Mouse (Mus musculus) forebrain, postnatal 0 days (tissue): ENCODE results near the gene N4bp3. TPM values are rescaled to one million over a fixed set of nuclear protein-coding genes. Genes with fewer than 3 reads are reported as not detected.

Experiments used
- ATAC-seq: fragments of 200-750 bp; cut with Nextera tagmentation; 2 replicates; pipeline ENCODE4 v1.8.0; 2017; ENCODE audit warnings: mild to moderate bottlenecking, moderate library complexity
- DNase-seq: peaks from one replicate; pipeline ENCODE4 v3.0.0-alpha.2; 2015
- H3K27ac ChIP-seq: fragments of 300-500 bp; sonication (generic); 2 replicates; pipeline ENCODE4 v1.5.1; 2014; ENCODE audit warnings: low read depth, mild to moderate bottlenecking, antibody characterized with exemption, low read length, moderate library complexity, mixed read lengths
- H3K27me3 ChIP-seq: fragments of 300-500 bp; sonication (generic); 2 replicates; pipeline ENCODE4 v1.6.1; 2014; ENCODE audit warnings: mild to moderate bottlenecking, low read length, mixed read lengths; ENCODE audit not compliant: insufficient read depth
- H3K36me3 ChIP-seq: fragments of 300-500 bp; sonication (generic); 2 replicates; pipeline ENCODE4 v1.6.1; 2014; ENCODE audit warnings: mild to moderate bottlenecking, moderate library complexity; ENCODE audit not compliant: insufficient read depth
- H3K4me1 ChIP-seq: fragments of 300-500 bp; sonication (generic); 2 replicates; pipeline ENCODE4 v1.6.1; 2014; ENCODE audit warnings: antibody characterized with exemption; ENCODE audit not compliant: insufficient read depth
- H3K4me2 ChIP-seq: fragments of 300-500 bp; sonication (generic); 2 replicates; pipeline ENCODE4 v1.6.1; 2014; ENCODE audit warnings: low read depth, mild to moderate bottlenecking, moderate library complexity
- H3K4me3 ChIP-seq: fragments of 300-500 bp; sonication (generic); 2 replicates; pipeline ENCODE4 v1.5.1; 2014; ENCODE audit warnings: low read depth, low read length, mixed read lengths
- H3K9ac ChIP-seq: fragments of 300-500 bp; sonication (generic); 2 replicates; pipeline ENCODE4 v1.6.1; 2014; ENCODE audit warnings: mild to moderate bottlenecking
- H3K9me3 ChIP-seq: fragments of 300-500 bp; sonication (generic); 2 replicates; pipeline ENCODE4 v1.6.1; 2016; ENCODE audit warnings: low read length
- CTCF ChIP-seq: sonication (generic); IDR thresholded peaks from 2 replicates; pipeline ENCODE4 v1.5.1; 2016; ENCODE audit warnings: antibody characterized with exemption, control low read depth, low read depth
- WGBS: fragments of 180-500 bp; shearing (Covaris S2); extraction: QIAGEN DNeasy Blood & Tissue Kit; methylation state at CpG from one replicate; pipeline ENCODE4 v1.1.7; 2014; 5-methylcytosine and 5-hydroxymethylcytosine counted together
- polyA plus RNA-seq: library from polyadenylated mRNA; unstranded; fragments of >200 nt; fragmentation: Nextera tagmentation; extraction: Ambion mirVana; gene quantifications from 2 replicates; pipeline ENCODE4 v1.2.1, GENCODE M21; 2015
- total RNA-seq: library from RNA; depleted of rRNA; stranded (reverse); fragments of >200 nt; gene quantifications from 2 replicates; pipeline ENCODE4 v1.2.3, GENCODE M21; 2014

Gene N4bp3
- total and polyA plus RNA-seq, 2 experiments from 2014 or later = 17.9 to 23.4 TPM

GRCm38 (mm10) chr11:51609266-51609909 lies 41.3 kb downstream of the N4bp3 start:
- DNase-seq (no peak), ATAC-seq (no peak)
- no peaks in the 10 kb centered on the region for H3K27me3 ChIP-seq
- no peak overlapping the region for H3K9ac ChIP-seq
- no peaks in the 10 kb centered on the region for H3K9me3 ChIP-seq
- H3K36me3 ChIP-seq = peaks cover 5% of the 10 kb centered on the region; the same call in 1 of the 2 replicates
- no peak for TF ChIP-seq CTCF
- H3K4me1 ChIP-seq = 0 out of 2 replicates have a peak, but pooled peaks cover 10% of the 10 kb centered on the region
- no peak overlapping the region for H3K4me3 ChIP-seq
- no peak overlapping the region for H3K4me2 ChIP-seq
- H3K27ac ChIP-seq = no peak overlapping the region
- WGBS = 77% methylated on average over 3 of the region's 3 CpGs

- Histone ChIP-seq H3K4me2 (peak overlapping the region; percentile 71), H3K27me3 (no peaks in the 10 kb centered on the region), H3K4me3 (peak overlapping the region; percentile 96), H3K9me3 (no peaks in the 10 kb centered on the region), H3K9ac (peak overlapping the region; percentile 99), H3K4me1 (0 out of 2 replicates have a peak, but pooled peaks cover 10% of the 10 kb centered on the region), H3K36me3 (peaks cover 26% of the 10 kb centered on the region), H3K27ac (peak overlapping the region; percentile 96)
- ATAC-seq = peak; percentile 37
- no peak for TF ChIP-seq CTCF
- 8% methylated on average over 15 of the region's 15 CpGs for WGBS
- DNase-seq = no peak
These were observed 43.4 kb downstream of the N4bp3 start for GRCm38 (mm10) chr11:51607096-51607738.

DNA sequence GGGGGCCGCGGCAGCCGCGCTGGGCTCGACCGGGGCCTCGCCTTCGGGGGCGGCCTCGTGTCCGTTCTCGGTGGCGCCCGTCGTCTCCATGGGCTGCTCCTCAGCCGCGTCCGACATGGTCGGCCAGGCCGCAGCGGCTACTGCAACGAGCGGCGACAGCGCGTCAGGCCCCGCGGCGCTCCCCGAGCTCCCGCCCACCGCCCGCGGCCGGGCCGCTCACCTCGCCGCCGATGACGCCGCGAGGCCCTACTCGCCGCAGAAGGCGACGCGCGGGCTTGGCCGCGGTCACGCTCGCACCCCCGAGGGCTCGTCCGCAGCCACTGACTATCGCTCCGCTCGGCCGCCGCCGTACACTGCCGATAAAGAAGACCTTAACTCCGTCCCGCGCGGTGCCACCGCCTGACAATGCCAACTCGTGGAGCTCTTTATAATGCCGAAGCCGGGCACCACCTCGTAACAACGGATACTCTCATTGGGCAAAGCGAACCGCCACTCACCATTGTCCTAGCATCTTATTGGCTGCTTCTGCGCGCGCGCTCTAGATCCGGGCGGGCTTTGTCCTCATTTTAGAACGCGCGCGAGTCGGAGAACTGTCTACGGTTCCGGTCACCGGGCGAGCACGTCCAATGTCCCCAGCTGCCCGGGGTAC lies 44.1 kb downstream of the N4bp3 start, which contains the start of gene Hnrnpab:
TSS of gene Hnrnpab (minus strand) at position 401 of the 649 bp plus-strand sequence.
- WGBS = 4% methylated on average over 91 of the region's 91 CpGs
- no peak for TF ChIP-seq CTCF

DNA sequence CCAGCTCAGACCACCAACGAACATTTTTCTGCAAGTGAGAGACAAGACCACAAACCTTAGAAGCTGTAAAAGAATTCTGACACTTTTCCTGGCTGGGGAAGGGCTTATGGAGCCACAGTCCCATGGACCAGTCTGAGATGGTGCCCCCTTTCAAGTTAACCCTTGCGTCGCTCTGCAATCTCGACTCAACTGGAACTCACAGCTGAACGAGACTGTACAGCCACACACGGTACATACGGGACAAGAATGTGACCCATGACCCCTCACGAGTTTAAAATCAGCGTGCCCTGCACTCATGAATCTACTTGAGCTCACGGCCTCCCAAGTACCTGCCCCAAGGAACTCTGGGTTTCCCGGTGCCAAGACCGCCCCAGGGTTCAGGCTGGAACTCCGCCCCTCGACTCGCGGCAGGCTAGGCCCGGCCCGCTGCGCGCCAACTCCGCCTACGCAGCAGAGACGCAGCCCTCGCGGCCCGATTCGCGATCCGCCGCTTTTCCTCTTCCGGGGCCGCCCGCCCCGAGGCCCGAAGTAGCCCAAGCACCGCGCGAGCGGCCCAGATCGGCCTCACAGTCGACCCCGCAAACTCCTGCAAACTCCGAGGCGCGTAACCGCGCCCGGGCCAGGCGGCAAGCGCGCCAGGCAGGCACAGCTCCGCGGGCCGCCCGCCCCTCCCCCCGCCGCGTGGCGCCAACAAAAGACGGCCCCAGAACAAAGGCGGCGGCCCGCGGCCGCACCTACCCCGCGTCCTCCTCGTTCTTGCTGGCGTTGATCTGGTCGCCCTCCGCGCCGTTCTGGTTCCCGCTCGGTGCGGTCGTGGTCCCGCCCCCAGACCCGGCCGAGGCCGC lies 44.8 kb downstream of the N4bp3 start:
- 1% methylated on average over 75 of the region's 81 CpGs for WGBS
- H3K4me1 ChIP-seq = 0 out of 2 replicates have a peak, but pooled peaks cover 10% of the 10 kb centered on the region
- peaks cover 40% of the 10 kb centered on the region for H3K36me3 ChIP-seq
- ATAC-seq (peak; percentile 49), DNase-seq (peak; percentile 85)
- no peak for TF ChIP-seq CTCF
- peak overlapping the region; percentile 77 for H3K4me2 ChIP-seq
- peak overlapping the region; percentile 99 for H3K9ac ChIP-seq
- H3K27me3 ChIP-seq = no peaks in the 10 kb centered on the region
- peak overlapping the region; percentile 96 for H3K27ac ChIP-seq
- peak overlapping the region; percentile 96 for H3K4me3 ChIP-seq
- no peaks in the 10 kb centered on the region for H3K9me3 ChIP-seq

More for the DNA sequence above, 44.1 kb downstream of the N4bp3 start, which contains the start of gene Hnrnpab:
- Histone ChIP-seq H3K36me3 (peaks cover 32% of the 10 kb centered on the region), H3K4me2 (peak within 1 kb of the TSS; percentile 77), H3K9ac (peak within 1 kb of the TSS; percentile 99), H3K27me3 (no peaks in the 10 kb centered on the region), H3K4me3 (peak within 1 kb of the TSS; percentile 96), H3K9me3 (no peaks in the 10 kb centered on the region), H3K4me1 (0 out of 2 replicates have a peak, but pooled peaks cover 10% of the 10 kb centered on the region), H3K27ac (peak within 1 kb of the TSS; percentile 96)
- DNase-seq = peak; percentile 99
- ATAC-seq = peak; percentile 97

GRCm38 (mm10) chr11:51602253-51602652 lies 48.4 kb downstream of the N4bp3 start:
- 97% methylated on average over 3 of the region's 3 CpGs for WGBS
- no peak overlapping the region for H3K27ac ChIP-seq
- H3K4me3 ChIP-seq = no peak overlapping the region
- 0 out of 2 replicates have a peak, but pooled peaks cover 10% of the 10 kb centered on the region for H3K4me1 ChIP-seq
- no peak overlapping the region for H3K9ac ChIP-seq
- no peak for ATAC-seq
- peaks cover 75% of the 10 kb centered on the region for H3K36me3 ChIP-seq
- no peak for DNase-seq
- TF ChIP-seq CTCF = no peak
- no peaks in the 10 kb centered on the region for H3K27me3 ChIP-seq
- H3K4me2 ChIP-seq = no peak overlapping the region
- H3K9me3 ChIP-seq = no peaks in the 10 kb centered on the region

- WGBS = 84% methylated on average over 2 of the region's 2 CpGs
- no peak for TF ChIP-seq CTCF
- Histone ChIP-seq H3K4me2 (no peak overlapping the region), H3K9ac (no peak overlapping the region), H3K9me3 (no peaks in the 10 kb centered on the region), H3K27me3 (no peaks in the 10 kb centered on the region), H3K36me3 (peaks cover 96% of the 10 kb centered on the region), H3K4me1 (no peaks in the 10 kb centered on the region), H3K27ac (no peak overlapping the region), H3K4me3 (no peak overlapping the region)
- no peak for DNase-seq
- ATAC-seq = no peak
These were observed 53.1 kb downstream of the N4bp3 start for GRCm38 (mm10) chr11:51597553-51597952.
